Mouse (Mus musculus): ENCODE data around the gene Pax4. TPM values are rescaled to one million over a fixed set of nuclear protein-coding genes. Genes with fewer than 3 reads are reported as not detected.

The Pax4 gene
- polyA plus RNA-seq, 1 experiment from 2014 or later, result not detected

Other genes starting within 250 kb of the Pax4 start
- 21.7 and 22.9 TPM in 2 replicates for gene Zfp800, start 51.3 kb downstream of the Pax4 start, polyA plus RNA-seq (2016; fragmentation: Nextera tagmentation; extraction: Ambion mirVana)
- 325 and 330 TPM in 2 replicates for gene Arf5, start 25.8 kb downstream of the Pax4 start, polyA plus RNA-seq (2016; fragmentation: Nextera tagmentation; extraction: Ambion mirVana)
- not detected in 2 replicates for gene Fscn3, start 21.6 kb downstream of the Pax4 start, polyA plus RNA-seq (2016; fragmentation: Nextera tagmentation; extraction: Ambion mirVana)
- gene Gcc1, start 21.0 kb downstream of the Pax4 start, polyA plus RNA-seq (2016; fragmentation: Nextera tagmentation; extraction: Ambion mirVana), result 16.0 and 16.4 TPM in 2 replicates
- 113 TPM in 2 replicates for gene Snd1, start 25.8 kb upstream of the Pax4 start, polyA plus RNA-seq (2016; fragmentation: Nextera tagmentation; extraction: Ambion mirVana)